Mouse (Mus musculus) kidney, postnatal 10 days (tissue): Measurements from ENCODE around the gene Ctcfl.
"Not testable (repeated sequence)": the region's sequence is repeated elsewhere in the genome, so short reads cannot be mapped to it uniquely, and the experiment has no call there.

ENCODE experiments used
- DNase-seq: peaks from one replicate; pipeline ENCODE4 v3.0.0; 2021; ENCODE audit warnings: mixed read lengths

Gene Ctcfl

GRCm38 (mm10) chr2:173138323-173139239 is 19.3 kb upstream of the Ctcfl start:
- DNase-seq = no peak

GRCm38 (mm10) chr2:173134695-173135094 is 15.4 kb upstream of the Ctcfl start:
- no peak for DNase-seq

GRCm38 (mm10) chr2:173132794-173133300 is 13.5 kb upstream of the Ctcfl start:
- no peak for DNase-seq

- no peak for DNase-seq
These were observed 12.9 kb upstream of the Ctcfl start for GRCm38 (mm10) chr2:173132262-173132661.

- DNase-seq = peak; percentile 45
These were observed 9.8 kb upstream of the Ctcfl start for GRCm38 (mm10) chr2:173129111-173129510.

GRCm38 (mm10) chr2:173126386-173126785 is 7.1 kb upstream of the Ctcfl start:
- DNase-seq = no peak

GRCm38 (mm10) chr2:173124022-173124735 is 4.9 kb upstream of the Ctcfl start:
- no peak for DNase-seq

GRCm38 (mm10) chr2:173120117-173120516 is 792 bp upstream of the Ctcfl start:
- DNase-seq = not testable (repeated sequence)

- DNase-seq = not testable (repeated sequence)
These were observed 5.5 kb downstream of the Ctcfl start for GRCm38 (mm10) chr2:173113796-173114195.

GRCm38 (mm10) chr2:173110571-173110970 is 8.8 kb downstream of the Ctcfl start:
- DNase-seq = no peak

- no peak for DNase-seq
These were observed 9.8 kb downstream of the Ctcfl start for GRCm38 (mm10) chr2:173109510-173109909.

- DNase-seq = no peak
These were observed 10.7 kb downstream of the Ctcfl start for GRCm38 (mm10) chr2:173108509-173109190.

GRCm38 (mm10) chr2:173106889-173107785 is 12.2 kb downstream of the Ctcfl start:
- DNase-seq = peak; percentile 78

GRCm38 (mm10) chr2:173106409-173106808 is 12.9 kb downstream of the Ctcfl start:
- DNase-seq = no peak

- not testable (repeated sequence) for DNase-seq
These were observed 22.0 kb downstream of the Ctcfl start for GRCm38 (mm10) chr2:173097337-173097736.

- peak; percentile 91 for DNase-seq
These were observed 29.9 kb downstream of the Ctcfl start for GRCm38 (mm10) chr2:173089437-173089836.

GRCm38 (mm10) chr2:173087405-173087804 is 31.9 kb downstream of the Ctcfl start:
- DNase-seq = no peak

GRCm38 (mm10) chr2:173085763-173086162 is 33.6 kb downstream of the Ctcfl start:
- no peak for DNase-seq

- DNase-seq = no peak
These were observed 34.5 kb downstream of the Ctcfl start for GRCm38 (mm10) chr2:173084871-173085270.

GRCm38 (mm10) chr2:173083712-173084475 is 35.4 kb downstream of the Ctcfl start:
- peak; percentile 32 for DNase-seq

- no peak for DNase-seq
These were observed 36.2 kb downstream of the Ctcfl start for GRCm38 (mm10) chr2:173083106-173083505.
